Mouse (Mus musculus) midbrain, embryonic 15.5 days (tissue): ENCODE measurements around the gene Snx3. TPM values are rescaled to one million over a fixed set of nuclear protein-coding genes. Genes with fewer than 3 reads are reported as not detected.

Experiments used
- ATAC-seq: fragments of 200-750 bp; cut with Nextera tagmentation; replicated peaks from 2 replicates; pipeline ENCODE4 v1.8.0; 2017; ENCODE audit warnings: moderate TSS enrichment
- H3K27ac ChIP-seq: fragments of 300-500 bp; sonication (generic); 2 replicates; pipeline ENCODE4 v1.5.1; 2015; ENCODE audit warnings: mild to moderate bottlenecking, inconsistent platforms
- H3K27me3 ChIP-seq: fragments of 300-500 bp; sonication (generic); replicated peaks from 2 replicates; pipeline ENCODE4 v1.6.1; 2015; ENCODE audit warnings: inconsistent platforms
- H3K36me3 ChIP-seq: fragments of 300-500 bp; sonication (generic); replicated peaks from 2 replicates; pipeline ENCODE4 v1.6.1; 2015; ENCODE audit warnings: inconsistent platforms
- H3K4me1 ChIP-seq: fragments of 300-500 bp; sonication (generic); 2 replicates; pipeline ENCODE4 v1.6.1; 2015; ENCODE audit warnings: inconsistent platforms
- H3K4me2 ChIP-seq: fragments of 300-500 bp; sonication (generic); 2 replicates; pipeline ENCODE4 v1.6.1; 2015; ENCODE audit warnings: inconsistent platforms, mild to moderate bottlenecking, moderate library complexity
- H3K4me3 ChIP-seq: fragments of 300-500 bp; sonication (generic); 2 replicates; pipeline ENCODE4 v1.5.1; 2015; ENCODE audit warnings: mild to moderate bottlenecking, inconsistent platforms
- H3K9ac ChIP-seq: fragments of 300-500 bp; sonication (generic); 2 replicates; pipeline ENCODE4 v1.6.1; 2015; ENCODE audit warnings: mild to moderate bottlenecking, inconsistent platforms
- H3K9me3 ChIP-seq: fragments of 300-500 bp; sonication (generic); 2 replicates; pipeline ENCODE4 v1.6.1; 2016; ENCODE audit warnings: inconsistent platforms
- WGBS: fragments of 180-500 bp; shearing (Covaris S2); methylation state at CpG from one replicate; pipeline ENCODE4 v1.1.7; 2015; ENCODE audit warnings: mixed read lengths; 5-methylcytosine and 5-hydroxymethylcytosine counted together
- polyA plus RNA-seq: library from polyadenylated mRNA; unstranded; fragments of >200 nt; fragmentation: Nextera tagmentation; extraction: Ambion mirVana; gene quantifications from 2 replicates; pipeline ENCODE4 v1.2.1, GENCODE M21; 2015

Snx3 gene
- polyA plus RNA-seq, 1 experiment from 2014 or later, result 285 TPM

DNA sequence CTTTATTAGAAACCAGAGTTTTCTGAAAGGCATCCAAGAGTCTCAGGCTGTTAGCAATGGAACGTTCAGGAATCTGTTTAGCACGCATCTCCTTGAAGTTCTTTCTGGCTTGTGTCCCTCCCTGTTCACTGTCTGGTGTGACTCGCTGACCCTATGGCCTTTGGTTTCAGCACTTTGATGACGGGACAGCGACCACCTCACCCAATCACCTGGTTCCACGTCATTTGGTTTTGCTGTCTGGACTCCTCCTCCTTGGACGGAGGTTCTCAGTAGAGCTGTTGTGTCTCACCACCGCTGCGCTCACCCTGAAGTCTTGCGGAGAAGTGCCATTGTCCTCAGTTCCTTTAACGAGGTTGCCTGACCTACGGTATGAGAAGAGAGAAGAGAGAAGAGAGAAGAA, 60.4 kb downstream of the Snx3 start:
- no peak for ATAC-seq
- WGBS, result 15% methylated on average over 12 of the region's 12 CpGs
- H3K27me3 ChIP-seq, result no peaks in the 10 kb centered on the region

DNA sequence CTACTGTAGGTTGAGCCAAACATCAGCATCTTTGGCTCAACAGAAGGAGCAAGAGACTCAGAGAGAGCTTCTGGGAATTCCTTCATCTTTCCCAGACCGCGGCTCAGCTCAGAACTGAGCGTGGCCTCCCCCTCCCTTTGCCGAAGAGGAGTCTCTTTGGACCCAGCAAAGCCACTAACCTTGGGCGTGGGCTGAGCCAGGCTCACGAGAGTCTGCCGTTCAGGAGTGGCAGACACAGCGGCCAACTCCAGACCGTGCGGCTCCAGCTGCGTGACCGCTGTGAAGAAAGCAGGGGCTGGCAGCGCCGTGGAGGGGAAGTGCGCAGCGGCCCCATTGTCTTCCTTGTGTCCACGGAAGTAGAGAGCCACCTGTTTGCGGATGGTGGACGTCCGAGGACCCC, 70.7 kb downstream of the Snx3 start:
- ATAC-seq, result peak; percentile 38; the same call in 1 of the 2 replicates
- WGBS, result 5% methylated on average over 20 of the region's 20 CpGs

More for the DNA sequence above, 60.4 kb downstream of the Snx3 start:
- Histone ChIP-seq H3K4me3 (no peak overlapping the region), H3K36me3 (no peaks in the 10 kb centered on the region), H3K27ac (no peak overlapping the region), H3K4me2 (no peak overlapping the region), H3K9ac (no peak overlapping the region), H3K4me1 (no peaks in the 10 kb centered on the region), H3K9me3 (no peaks in the 10 kb centered on the region)

GRCm38 (mm10) chr10:42572971-42573370, 71.1 kb downstream of the Snx3 start:
- Histone ChIP-seq H3K4me3 (peak overlapping the region; percentile 32), H3K4me2 (peak overlapping the region; percentile 59), H3K27me3 (peaks cover 70% of the 10 kb centered on the region), H3K9ac (peak overlapping the region; percentile 9), H3K4me1 (peaks cover 8% of the 10 kb centered on the region), H3K27ac (no peak overlapping the region), H3K9me3 (no peaks in the 10 kb centered on the region), H3K36me3 (no peaks in the 10 kb centered on the region)
- no peak for ATAC-seq
- 11% methylated on average over 15 of the region's 15 CpGs for WGBS

More for the DNA sequence above, 70.7 kb downstream of the Snx3 start:
- Histone ChIP-seq H3K27me3 (peaks cover 66% of the 10 kb centered on the region), H3K36me3 (no peaks in the 10 kb centered on the region), H3K9ac (peak overlapping the region; percentile 9), H3K4me2 (peak overlapping the region; percentile 59), H3K4me3 (peak overlapping the region; percentile 32), H3K4me1 (peaks cover 8% of the 10 kb centered on the region), H3K27ac (no peak overlapping the region), H3K9me3 (no peaks in the 10 kb centered on the region)

DNA sequence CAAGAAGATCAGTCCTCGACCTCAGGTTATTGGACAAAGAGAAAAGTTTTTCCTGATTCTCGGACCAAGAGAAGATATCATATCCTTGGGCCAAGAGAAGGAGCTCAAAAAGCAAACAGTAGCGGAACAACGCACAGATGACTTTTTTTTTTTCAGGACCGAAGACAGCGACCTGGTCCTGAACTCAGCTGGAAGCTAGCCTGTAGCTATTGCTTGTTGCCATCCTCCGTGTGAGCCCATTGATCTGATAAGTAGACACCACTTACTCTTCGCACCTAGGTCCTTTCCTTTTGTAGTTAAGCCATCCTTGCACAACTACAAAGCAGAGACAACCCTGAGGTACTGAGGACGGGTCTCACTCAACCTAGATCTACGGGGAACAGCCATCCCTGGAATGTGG, 72.8 kb downstream of the Snx3 start:
- Histone ChIP-seq H3K27ac (no peak overlapping the region), H3K9me3 (no peaks in the 10 kb centered on the region), H3K27me3 (peaks cover 84% of the 10 kb centered on the region), H3K4me1 (peaks cover 16% of the 10 kb centered on the region), H3K36me3 (no peaks in the 10 kb centered on the region), H3K9ac (no peak overlapping the region), H3K4me2 (no peak overlapping the region), H3K4me3 (no peak overlapping the region)
- ATAC-seq, result no peak
- WGBS, result 29% methylated on average over 10 of the region's 10 CpGs

DNA sequence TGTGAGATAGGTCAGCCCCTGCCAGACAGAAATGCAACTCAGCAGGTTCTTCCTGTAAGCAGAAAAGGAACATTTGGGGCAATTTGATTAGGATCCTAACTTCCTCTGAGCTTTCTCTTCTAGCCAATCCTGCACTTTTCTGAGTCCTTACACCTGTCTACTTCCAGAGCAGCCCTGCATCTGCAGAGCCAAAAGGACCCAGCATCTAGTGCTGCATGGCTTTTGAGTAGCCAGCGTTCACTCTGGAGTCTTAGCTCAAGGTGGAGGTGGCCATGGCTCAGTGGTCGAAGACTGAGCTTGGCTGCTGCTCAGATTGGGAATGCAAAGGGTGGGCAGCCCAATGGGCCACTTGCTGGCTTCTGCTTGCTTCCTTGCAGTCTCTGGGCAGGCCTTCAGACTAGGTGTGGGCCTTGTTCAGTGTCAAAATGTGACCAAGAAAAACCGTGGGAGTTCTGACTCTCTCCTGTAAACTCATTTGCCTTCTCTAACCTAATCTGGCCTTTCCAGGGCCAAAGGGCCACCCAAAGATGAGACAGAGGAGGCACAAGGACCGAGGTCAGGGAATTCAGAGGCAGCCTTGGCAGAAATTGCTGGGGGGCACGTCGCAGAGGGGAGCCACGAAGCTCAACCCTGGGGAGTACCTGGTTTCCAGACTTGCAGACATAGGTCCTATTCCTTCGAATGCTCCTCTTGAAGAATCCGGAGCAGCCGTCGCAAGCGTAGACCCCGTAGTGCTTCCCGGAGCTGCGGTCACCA, 75.9 kb downstream of the Snx3 start:
- H3K27me3 ChIP-seq, result peaks cover 78% of the 10 kb centered on the region
- H3K9me3 ChIP-seq, result no peaks in the 10 kb centered on the region
- peaks cover 33% of the 10 kb centered on the region for H3K4me1 ChIP-seq
- WGBS, result 6% methylated on average over 15 of the region's 15 CpGs
- ATAC-seq, result no peak
- no peak overlapping the region for H3K4me3 ChIP-seq
- no peaks in the 10 kb centered on the region for H3K36me3 ChIP-seq
- no peak overlapping the region for H3K27ac ChIP-seq
- no peak overlapping the region for H3K4me2 ChIP-seq
- no peak overlapping the region for H3K9ac ChIP-seq

GRCm38 (mm10) chr10:42578281-42578675, 76.4 kb downstream of the Snx3 start:
- H3K4me1 ChIP-seq, result peaks cover 35% of the 10 kb centered on the region
- no peak for ATAC-seq
- H3K9me3 ChIP-seq, result no peaks in the 10 kb centered on the region
- peak overlapping the region; percentile 43; the same call in 1 of the 2 replicates for H3K4me2 ChIP-seq
- WGBS, result under 1% methylated on average over 15 of the region's 15 CpGs
- H3K9ac ChIP-seq, result no peak overlapping the region
- H3K27ac ChIP-seq, result no peak overlapping the region
- no peak overlapping the region for H3K4me3 ChIP-seq
- no peaks in the 10 kb centered on the region for H3K36me3 ChIP-seq
- peaks cover 73% of the 10 kb centered on the region for H3K27me3 ChIP-seq

DNA sequence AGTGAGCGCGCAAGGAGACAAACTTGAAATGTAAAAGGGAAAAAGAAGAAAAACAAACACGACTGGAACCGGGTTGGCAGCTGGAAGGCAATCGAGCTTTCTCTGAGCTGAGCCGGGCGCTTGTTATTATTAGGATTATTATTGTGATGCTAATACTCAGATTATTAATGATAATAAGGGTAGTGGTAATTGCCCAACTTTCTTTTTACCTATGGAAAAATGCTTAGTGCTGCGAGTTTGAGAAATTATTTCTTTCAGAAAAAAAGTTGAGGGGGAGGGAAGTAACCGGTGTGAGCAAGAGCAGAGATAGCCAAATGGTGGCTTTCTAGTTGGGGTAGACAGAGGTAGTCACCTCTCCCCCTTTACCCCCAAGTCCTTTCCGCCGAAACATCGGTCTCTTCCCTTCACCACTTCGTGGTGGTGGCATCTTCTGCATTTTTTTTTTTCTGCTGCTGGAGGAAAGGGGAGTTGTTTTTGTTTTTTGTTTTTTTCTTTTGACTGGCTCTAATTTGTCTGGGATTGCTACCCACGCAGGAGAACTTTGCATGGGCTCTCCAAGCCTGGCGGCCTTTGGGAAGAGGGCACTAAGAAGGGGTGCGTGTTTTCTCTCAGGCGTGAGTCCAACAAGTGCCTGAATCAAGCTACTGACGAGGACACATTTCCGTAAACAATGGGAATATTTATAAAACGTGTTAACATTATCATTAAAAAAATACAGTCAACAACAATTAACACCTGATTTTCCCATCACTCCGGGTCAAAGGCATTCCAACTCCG, 77.1 kb downstream of the Snx3 start:
- WGBS, result 1% methylated on average over 22 of the region's 22 CpGs
- Histone ChIP-seq H3K27me3 (peaks cover 67% of the 10 kb centered on the region), H3K9me3 (no peaks in the 10 kb centered on the region), H3K27ac (no peak overlapping the region), H3K4me2 (peak overlapping the region; percentile 43), H3K4me3 (peak overlapping the region; percentile 23), H3K9ac (no peak overlapping the region), H3K4me1 (peaks cover 41% of the 10 kb centered on the region), H3K36me3 (no peaks in the 10 kb centered on the region)
- no peak for ATAC-seq

DNA sequence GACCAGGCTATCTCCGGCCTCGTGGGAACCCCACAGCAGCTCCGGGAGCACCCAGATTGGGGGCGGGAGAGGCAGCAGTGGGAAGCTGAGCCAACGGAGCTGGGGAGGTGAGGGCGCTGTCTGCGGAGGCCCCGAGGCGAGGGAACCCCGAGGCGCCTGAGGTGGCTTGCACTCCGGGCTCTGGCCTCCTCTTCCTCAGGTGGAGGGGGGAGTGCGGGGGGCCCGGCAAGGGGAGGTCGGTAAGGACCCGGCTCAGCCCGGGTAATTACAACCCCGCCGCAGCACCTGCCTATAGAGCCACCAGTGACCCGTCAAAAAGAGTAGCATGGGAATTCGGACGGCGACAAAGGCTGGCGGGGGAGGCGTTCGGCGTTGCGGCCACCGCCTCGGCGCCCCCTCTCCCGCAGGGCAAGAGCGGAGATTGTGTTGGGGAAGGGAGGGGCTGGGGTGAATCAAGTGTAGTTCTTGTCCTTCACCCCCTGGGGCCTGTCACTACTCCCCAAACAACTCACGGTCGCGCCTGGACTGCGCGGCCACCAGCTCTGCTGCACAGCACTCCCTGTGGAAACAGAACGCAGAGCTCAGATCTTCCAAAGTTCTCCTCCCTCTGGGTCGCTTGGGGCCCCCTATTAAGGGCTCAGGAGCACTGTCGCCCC, 77.8 kb downstream of the Snx3 start:
- H3K9me3 ChIP-seq, result no peaks in the 10 kb centered on the region
- peaks cover 59% of the 10 kb centered on the region for H3K27me3 ChIP-seq
- WGBS, result under 1% methylated on average over 39 of the region's 41 CpGs
- H3K9ac ChIP-seq, result no peak overlapping the region
- H3K4me3 ChIP-seq, result peak overlapping the region; percentile 23
- no peak for ATAC-seq
- peaks cover 48% of the 10 kb centered on the region for H3K4me1 ChIP-seq
- no peaks in the 10 kb centered on the region for H3K36me3 ChIP-seq
- H3K4me2 ChIP-seq, result peak overlapping the region; percentile 43
- H3K27ac ChIP-seq, result no peak overlapping the region

GRCm38 (mm10) chr10:42580131-42580950, 78.5 kb downstream of the Snx3 start:
- Histone ChIP-seq H3K4me1 (peaks cover 50% of the 10 kb centered on the region), H3K4me3 (peak overlapping the region; percentile 23), H3K9ac (no peak overlapping the region), H3K9me3 (no peaks in the 10 kb centered on the region), H3K27ac (no peak overlapping the region), H3K36me3 (no peaks in the 10 kb centered on the region), H3K4me2 (peak overlapping the region; percentile 43), H3K27me3 (peaks cover 56% of the 10 kb centered on the region)
- WGBS, result 3% methylated on average over 29 of the region's 29 CpGs
- ATAC-seq, result no peak

DNA sequence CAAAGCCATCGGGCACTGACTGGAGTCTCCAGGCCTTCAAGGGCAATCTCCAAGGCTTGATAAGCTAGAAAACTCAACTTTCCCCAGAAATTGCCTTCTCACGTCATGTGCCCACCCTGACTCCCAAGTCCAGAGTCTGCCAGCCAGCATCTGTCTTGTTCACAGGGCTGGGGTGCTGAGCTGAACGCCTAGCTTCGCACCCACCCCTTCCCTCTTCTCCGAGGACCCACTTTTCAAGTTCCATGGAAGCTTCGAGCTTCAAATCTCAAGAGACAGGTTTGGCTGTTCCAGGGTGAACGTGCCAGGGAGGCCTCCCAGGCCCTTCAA, 79.1 kb downstream of the Snx3 start:
- Histone ChIP-seq H3K27me3 (peaks cover 56% of the 10 kb centered on the region), H3K4me1 (peaks cover 50% of the 10 kb centered on the region), H3K9me3 (no peaks in the 10 kb centered on the region), H3K36me3 (no peaks in the 10 kb centered on the region), H3K9ac (no peak overlapping the region), H3K27ac (no peak overlapping the region), H3K4me3 (0 out of 2 replicates have a peak overlapping the region, but pooled peaks have one; percentile 23), H3K4me2 (peak overlapping the region; percentile 43)
- no peak for ATAC-seq
- 11% methylated on average over 7 of the region's 7 CpGs for WGBS

GRCm38 (mm10) chr10:42581694-42582565, 80.1 kb downstream of the Snx3 start:
- Histone ChIP-seq H3K4me2 (peak overlapping the region; percentile 57), H3K9me3 (no peaks in the 10 kb centered on the region), H3K27ac (no peak overlapping the region), H3K27me3 (peaks cover 58% of the 10 kb centered on the region), H3K4me1 (peaks cover 50% of the 10 kb centered on the region), H3K9ac (peak overlapping the region; percentile 7; the same call in 1 of the 2 replicates), H3K36me3 (no peaks in the 10 kb centered on the region), H3K4me3 (peak overlapping the region; percentile 36)
- WGBS, result 1% methylated on average over 45 of the region's 45 CpGs
- no peak for ATAC-seq
